8 mouse cellular contexts compared by ENCODE assay signal in the genomic region with DNA sequence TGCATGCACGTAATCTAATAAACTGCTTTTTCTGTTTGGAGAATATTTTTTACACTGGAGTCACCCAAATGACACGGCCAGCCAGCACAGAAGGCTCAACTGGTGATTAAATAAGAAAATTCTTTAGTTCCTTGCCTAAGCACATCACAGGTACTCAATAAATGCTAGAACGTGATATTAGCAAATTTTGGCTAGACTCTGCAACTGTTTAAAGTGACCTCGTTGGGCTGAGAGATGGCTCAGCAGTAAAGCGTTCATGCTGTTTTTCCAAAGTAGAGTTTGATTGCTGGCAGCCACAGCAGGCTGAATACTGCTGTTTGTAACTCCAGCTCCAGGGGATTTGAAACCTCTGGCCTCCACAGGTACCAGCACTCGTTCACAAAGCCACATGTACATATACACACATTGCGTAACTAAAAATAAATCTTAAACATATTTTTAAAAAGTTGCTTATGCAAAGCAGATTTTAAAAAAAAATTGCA. TPM values are rescaled to one million over a fixed set of nuclear protein-coding genes. Genes with fewer than 3 reads are reported as not detected.
DNase-seq lines count a peak whose midpoint lies in the region; ATAC-seq and TF ChIP-seq lines count a peak whose summit lies in the region.

No protein-coding gene starts in this region.

- 56% methylated on average over 7 of the region's 7 CpGs for WGBS in heart, embryonic 11.5 days (ENCODE audit: insufficient replicate concordance)
- 38% methylated on average over 7 of the region's 7 CpGs for WGBS in embryonic facial prominence, embryonic 12.5 days
- 53% methylated on average over 7 of the region's 7 CpGs for WGBS in midbrain, embryonic 14.5 days

- no peak for TF ChIP-seq RAD21 in CH12.LX (IDR thresholded peaks at IDR 0.05; ENCODE audit: low read depth, low read length)

- H3K9me3 ChIP-seq in heart, embryonic 11.5 days (replicated peaks; ENCODE audit: control insufficient read depth, low read length) = no peaks in the 10 kb centered on the region
- peaks cover 5% of the 10 kb centered on the region for H3K9me3 ChIP-seq in CH12.LX (replicated peaks; ENCODE audit: low read length)
- H3K9me3 ChIP-seq in embryonic facial prominence, embryonic 12.5 days = no peaks in the 10 kb centered on the region
- H3K9me3 ChIP-seq in midbrain, embryonic 14.5 days (ENCODE audit: control insufficient read depth, low read length) = no peaks in the 10 kb centered on the region

- no peak for TF ChIP-seq EP300 in CH12.LX (IDR thresholded peaks at IDR 0.05; ENCODE audit: low read length)

- DNase-seq in heart, adult 9 months (ENCODE audit: low spot score in 2 of 2) = no peak
- DNase-seq in CH12.LX (ENCODE audit: extremely low read depth) = no peak
- no peak for DNase-seq in midbrain, embryonic 14.5 days
- no peak for DNase-seq in frontal cortex, postnatal 10 days (ENCODE audit: low spot score in 2 of 2)
- no peak for DNase-seq in left cerebral cortex, adult 8-10 months (ENCODE audit: low spot score in 2 of 2)

- no peaks in the 10 kb centered on the region for H3K27me3 ChIP-seq in heart, embryonic 11.5 days (ENCODE audit: control insufficient read depth, insufficient read depth, low read length)
- no peaks in the 10 kb centered on the region for H3K27me3 ChIP-seq in CH12.LX (replicated peaks)
- H3K27me3 ChIP-seq in embryonic facial prominence, embryonic 12.5 days = no peaks in the 10 kb centered on the region
- H3K27me3 ChIP-seq in midbrain, embryonic 14.5 days (ENCODE audit: control insufficient read depth, insufficient read depth, low read length) = no peaks in the 10 kb centered on the region

- H3K36me3 ChIP-seq in heart, embryonic 11.5 days (ENCODE audit: control insufficient read depth, insufficient read depth, low read length) = no peaks in the 10 kb centered on the region
- H3K36me3 ChIP-seq in CH12.LX (replicated peaks in 1 of 2; ENCODE audit: control insufficient read depth in 1 of 2, insufficient read depth in 1 of 2, low read length in 1 of 2) = peaks cover 4 to 14% of the 10 kb centered on the region in 2 experiments
- H3K36me3 ChIP-seq in embryonic facial prominence, embryonic 12.5 days = no peaks in the 10 kb centered on the region
- H3K36me3 ChIP-seq in midbrain, embryonic 14.5 days (ENCODE audit: control insufficient read depth, insufficient read depth, low read length) = no peaks in the 10 kb centered on the region

- no peak for TF ChIP-seq POLR2A in CH12.LX (IDR thresholded peaks at IDR 0.05; ENCODE audit: low read depth, low read length)

- dilution Hi-C loops in CH12.LX (cut with MboI; ENCODE audit: extremely low pct_ligation_motif_present, extremely low pct_unique_long_range_greater_than_20kb, low sequenced_read_pairs) = no loop called here

- no peak for TF ChIP-seq CTCF in CH12.LX (conservative IDR thresholded peaks at IDR 0.05 in 1 of 2, IDR thresholded peaks at IDR 0.05 in 1 of 2; ENCODE audit: low read depth in 2 of 2, low read length in 2 of 2)

- peak overlapping the region; percentile 58 for H3K4me2 ChIP-seq in heart, embryonic 11.5 days
- peak overlapping the region; percentile 87 for H3K4me2 ChIP-seq in CH12.LX (ENCODE audit: insufficient read depth, low read depth, poor library complexity, severe bottlenecking)
- peak overlapping the region; percentile 65 for H3K4me2 ChIP-seq in embryonic facial prominence, embryonic 12.5 days (replicated peaks)
- H3K4me2 ChIP-seq in midbrain, embryonic 14.5 days (ENCODE audit: low read length) = peak overlapping the region; percentile 63

- peak overlapping the region; percentile 75 for H3K4me3 ChIP-seq in heart, embryonic 11.5 days (ENCODE audit: low read depth, low read length)
- peak overlapping the region; percentile 94 to 97 (median 95) for H3K4me3 ChIP-seq in CH12.LX (replicated peaks in 1 of 3; ENCODE audit: low read depth in 2 of 3, low read length in 2 of 3, poor library complexity in 1 of 3)
- H3K4me3 ChIP-seq in embryonic facial prominence, embryonic 12.5 days = peak overlapping the region; percentile 80
- peak overlapping the region; percentile 75 for H3K4me3 ChIP-seq in midbrain, embryonic 14.5 days (replicated peaks; ENCODE audit: low read depth, low read length)

- peak overlapping the region; percentile 96 for H3K9ac ChIP-seq in heart, embryonic 11.5 days (ENCODE audit: low read depth, low read length)
- peak overlapping the region; percentile 88 for H3K9ac ChIP-seq in CH12.LX (ENCODE audit: insufficient read depth, low read depth)
- H3K9ac ChIP-seq in embryonic facial prominence, embryonic 12.5 days = peak overlapping the region; percentile 83
- H3K9ac ChIP-seq in midbrain, embryonic 14.5 days (replicated peaks; ENCODE audit: low read length) = peak overlapping the region; percentile 87

- H3K4me1 ChIP-seq in heart, embryonic 11.5 days (ENCODE audit: control insufficient read depth, insufficient read depth, low read length) = no peaks in the 10 kb centered on the region; the same call in 1 of the 2 replicates
- peaks cover 9 to 38% of the 10 kb centered on the region in 2 experiments; a peak in 3 of 4 replicates for H3K4me1 ChIP-seq in CH12.LX (ENCODE audit: control insufficient read depth in 1 of 2, insufficient read depth in 2 of 2)
- H3K4me1 ChIP-seq in embryonic facial prominence, embryonic 12.5 days = peaks cover 17% of the 10 kb centered on the region
- H3K4me1 ChIP-seq in midbrain, embryonic 14.5 days (ENCODE audit: control insufficient read depth, insufficient read depth, low read length) = peaks cover 19% of the 10 kb centered on the region

- peaks cover 40% of the 10 kb centered on the region for H3K79me2 ChIP-seq in CH12.LX (replicated peaks; ENCODE audit: control insufficient read depth, extremely low read depth, insufficient read depth, poor library complexity, severe bottlenecking)

- peak overlapping the region; percentile 89 for H3K27ac ChIP-seq in heart, embryonic 11.5 days (ENCODE audit: low read depth, low read length)
- H3K27ac ChIP-seq in CH12.LX (ENCODE audit: insufficient read depth, low read depth) = peak overlapping the region; percentile 60; the same call in 1 of the 2 replicates
- H3K27ac ChIP-seq in embryonic facial prominence, embryonic 12.5 days = peak overlapping the region; percentile 99
- H3K27ac ChIP-seq in midbrain, embryonic 14.5 days (replicated peaks; ENCODE audit: low read depth, low read length) = peak overlapping the region; percentile 94

- no peak for ATAC-seq in heart, embryonic 11.5 days (replicated peaks; ENCODE audit: insufficient number of reproducible peaks, low FRiP score, low TSS enrichment)
- no peak for ATAC-seq in embryonic facial prominence, embryonic 12.5 days (ENCODE audit: insufficient number of reproducible peaks, insufficient read depth, low FRiP score, low TSS enrichment)
- ATAC-seq in inflammation-experienced regulatory T-cells, adult 6 months = peak; percentile 13
- no peak for ATAC-seq in midbrain, embryonic 14.5 days (ENCODE audit: low FRiP score, low TSS enrichment)

- in situ Hi-C loops in CH12.LX (cut with MboI; ENCODE audit: low pct_ligation_motif_present, low pct_unique_long_range_greater_than_20kb, low sequenced_read_pairs) = no loop called here

TF ChIP-seq in CH12.LX, 34 proteins besides CTCF, POLR2A, EP300 and RAD21:
- TF ChIP-seq MEF2A (IDR thresholded peaks at IDR 0.05; ENCODE audit: borderline replicate concordance, low read depth, low read length) (no peak), HCFC1 (IDR thresholded peaks at IDR 0.05; ENCODE audit: low read depth, low read length) (no peak), KAT2A (IDR thresholded peaks at IDR 0.05; ENCODE audit: insufficient replicate concordance, low read length) (no peak), ZKSCAN1 (IDR thresholded peaks at IDR 0.05; ENCODE audit: borderline replicate concordance, low read depth, low read length) (no peak), JUND (conservative IDR thresholded peaks at IDR 0.05; ENCODE audit: low read depth, low read length) (no peak), ZC3H11A (IDR thresholded peaks at IDR 0.05; ENCODE audit: low read depth, low read length) (no peak), TBP (conservative IDR thresholded peaks at IDR 0.05; ENCODE audit: low read depth, low read length) (no peak), PAX5 (IDR thresholded peaks at IDR 0.05; ENCODE audit: low read length) (no peak), SMC3 (IDR thresholded peaks at IDR 0.05; ENCODE audit: low read depth, low read length) (no peak)

RNA-seq across cellular contexts. Expression of a gene that starts 0.6 kb away (rescaled TPM):
- 70.3 and 71.7 TPM in 2 replicates for polyA plus RNA-seq in heart, embryonic 11.5 days (2014; fragmentation: Nextera tagmentation; extraction: Ambion mirVana)
- total RNA-seq in CH12.LX (2012; rRNA removed) (114 and 137 TPM in 2 replicates), CH12.LX (2014; rRNA removed) (106 and 130 TPM in 2 replicates)
- 103 and 115 TPM in 2 replicates for polyA plus RNA-seq in CH12.LX (2012; ENCODE audit: insufficient read length, low read depth)
- 88.4 and 94.0 TPM in 2 replicates for polyA plus RNA-seq in embryonic facial prominence, embryonic 12.5 days (2016; fragmentation: Nextera tagmentation; extraction: Ambion mirVana)
- polyA plus RNA-seq in inflammation-experienced regulatory T-cells, adult 6 months (2017; shearing (Covaris generic)) = 100 to 1,000 TPM; 165 to 218 (median 179) TPM
- 77.5 and 93.9 TPM in 2 replicates for polyA plus RNA-seq in midbrain, embryonic 14.5 days (2014; fragmentation: Nextera tagmentation; extraction: Ambion mirVana)
- total RNA-seq in left cerebral cortex, adult 8-10 months (2022) = 10 to 100 TPM; 43.1 to 51.0 (median 47.2) TPM
